Mouse (Mus musculus) liver, postnatal 0 days (tissue): Measurements from ENCODE around the gene Hist1h2af. TPM values are rescaled to one million over a fixed set of nuclear protein-coding genes. Genes with fewer than 3 reads are reported as not detected.

ENCODE experiments used
- ATAC-seq: fragments of 200-750 bp; cut with Nextera tagmentation; 2 replicates; pipeline ENCODE4 v1.8.0; 2017; ENCODE audit warnings: mild to moderate bottlenecking, moderate library complexity
- DNase-seq: peaks from one replicate; pipeline ENCODE4 v3.0.0-alpha.2; 2016
- H3K27ac ChIP-seq: fragments of 300-500 bp; sonication (generic); 2 replicates; pipeline ENCODE4 v1.5.1; 2014; ENCODE audit warnings: antibody characterized with exemption, moderate library complexity, mild to moderate bottlenecking, low read depth
- H3K27me3 ChIP-seq: fragments of 300-500 bp; sonication (generic); 2 replicates; pipeline ENCODE4 v1.6.1; 2014; ENCODE audit warnings: low read length, control low read depth, mixed read lengths; ENCODE audit not compliant: insufficient read depth
- H3K36me3 ChIP-seq: fragments of 300-500 bp; sonication (generic); replicated peaks from 2 replicates; pipeline ENCODE4 v1.6.1; 2014; ENCODE audit warnings: mild to moderate bottlenecking, control low read depth, low read length, moderate library complexity, mixed read lengths; ENCODE audit not compliant: insufficient read depth
- H3K4me1 ChIP-seq: fragments of 300-500 bp; sonication (generic); 2 replicates; pipeline ENCODE4 v1.6.1; 2014; ENCODE audit warnings: antibody characterized with exemption, mild to moderate bottlenecking, control low read depth; ENCODE audit not compliant: insufficient read depth
- H3K4me2 ChIP-seq: fragments of 300-500 bp; sonication (generic); 2 replicates; pipeline ENCODE4 v1.6.1; 2014; ENCODE audit warnings: low read depth, mild to moderate bottlenecking, low read length, moderate library complexity, mixed read lengths
- H3K4me3 ChIP-seq: fragments of 300-500 bp; sonication (generic); 2 replicates; pipeline ENCODE4 v1.5.1; 2014; ENCODE audit warnings: low read depth, low read length
- H3K9ac ChIP-seq: fragments of 300-500 bp; sonication (generic); replicated peaks from 2 replicates; pipeline ENCODE4 v1.6.1; 2014; ENCODE audit warnings: mild to moderate bottlenecking, moderate library complexity
- H3K9me3 ChIP-seq: fragments of 300-500 bp; sonication (generic); 2 replicates; pipeline ENCODE4 v1.6.1; 2016; ENCODE audit warnings: mild to moderate bottlenecking, control low read depth, low read length, mixed read lengths
- CTCF ChIP-seq: sonication (generic); IDR thresholded peaks from 2 replicates; pipeline ENCODE4 v1.5.1; 2016; ENCODE audit warnings: antibody characterized with exemption, low read depth
- EP300 ChIP-seq: IDR thresholded peaks from 2 replicates; pipeline ENCODE4 v1.6.1; 2016; ENCODE audit warnings: antibody characterized with exemption, low read depth, mild to moderate bottlenecking
- WGBS: fragments of 180-500 bp; shearing (Covaris S2); extraction: QIAGEN DNeasy Blood & Tissue Kit; methylation state at CpG from one replicate; pipeline ENCODE4 v1.1.7; 2014; ENCODE audit not compliant: insufficient replicate concordance; 5-methylcytosine and 5-hydroxymethylcytosine counted together
- polyA plus RNA-seq: library from polyadenylated mRNA; unstranded; fragments of >200 nt; fragmentation: Nextera tagmentation; extraction: Ambion mirVana; gene quantifications from 2 replicates; pipeline ENCODE4 v1.2.1, GENCODE M21; 2015

Hist1h2af gene
- polyA plus RNA-seq, 1 experiment from 2014 or later = 9.8 TPM

DNA sequence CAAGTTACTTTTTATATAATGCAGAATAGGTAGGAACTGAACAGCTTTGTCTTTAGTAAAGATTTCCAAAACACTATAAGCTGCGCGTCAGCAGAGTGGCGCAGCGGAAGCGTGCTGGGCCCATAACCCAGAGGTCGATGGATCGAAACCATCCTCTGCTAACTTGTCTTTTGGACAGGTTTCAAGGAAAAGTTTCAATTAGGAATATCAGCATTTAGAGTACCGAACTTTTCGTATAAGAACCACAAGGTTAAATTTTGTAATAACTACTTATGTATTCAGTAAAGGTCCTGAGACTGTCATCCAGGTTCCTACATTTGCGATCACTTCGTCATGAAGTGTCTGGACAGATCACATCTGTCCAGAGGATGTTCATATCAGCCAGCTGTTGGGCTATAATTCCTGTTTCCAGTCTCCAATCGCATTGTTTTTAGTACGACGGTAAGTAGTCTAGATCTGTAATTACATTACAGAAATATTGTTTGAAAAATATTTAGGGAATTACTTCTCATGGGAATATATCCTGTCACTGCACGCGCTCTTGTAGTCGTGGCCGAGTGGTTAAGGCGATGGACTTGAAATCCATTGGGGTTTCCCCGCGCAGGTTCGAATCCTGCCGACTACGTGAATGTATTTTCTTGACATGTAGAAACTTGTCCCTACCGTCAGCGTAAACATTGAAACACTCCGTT is 16.0 kb upstream of the Hist1h2af start:
- DNase-seq (peak; percentile 90), ATAC-seq (peak; percentile 86)
- Histone ChIP-seq H3K9me3 (no peaks in the 10 kb centered on the region), H3K4me3 (peak overlapping the region; percentile 52), H3K36me3 (no peaks in the 10 kb centered on the region), H3K9ac (peak overlapping the region; percentile 48; the same call in 1 of the 2 replicates), H3K4me2 (peak overlapping the region; percentile 73), H3K27me3 (no peaks in the 10 kb centered on the region), H3K4me1 (0 out of 2 replicates have a peak, but pooled peaks cover 6% of the 10 kb centered on the region), H3K27ac (peak overlapping the region; percentile 65)
- WGBS = under 1% methylated on average over 27 of the region's 27 CpGs
- peak; percentile 34 for TF ChIP-seq EP300
- TF ChIP-seq CTCF = no peak

DNA sequence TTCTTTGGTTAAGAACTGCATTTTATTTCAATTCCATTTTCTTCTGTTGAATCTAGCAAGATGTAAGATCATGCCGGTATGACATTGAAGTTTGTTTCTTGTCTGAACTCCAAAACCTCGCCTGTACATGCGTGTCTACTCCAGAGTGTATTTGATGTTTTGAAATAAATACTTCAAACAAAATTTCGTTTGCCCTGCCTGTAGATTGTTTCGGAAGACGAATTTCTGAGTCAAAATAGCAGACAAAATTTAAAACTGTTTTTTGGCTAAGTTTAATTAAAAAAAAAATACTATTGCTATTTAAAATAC is 15.5 kb upstream of the Hist1h2af start:
- Histone ChIP-seq H3K9ac (0 out of 2 replicates have a peak overlapping the region, but pooled peaks have one; percentile 16), H3K9me3 (no peaks in the 10 kb centered on the region), H3K4me2 (peak overlapping the region; percentile 73), H3K27ac (peak overlapping the region; percentile 61), H3K4me3 (peak overlapping the region; percentile 52), H3K27me3 (no peaks in the 10 kb centered on the region), H3K4me1 (0 out of 2 replicates have a peak, but pooled peaks cover 6% of the 10 kb centered on the region), H3K36me3 (no peaks in the 10 kb centered on the region)
- no peak for TF ChIP-seq CTCF
- TF ChIP-seq EP300 = no peak
- under 1% methylated on average over 6 of the region's 6 CpGs for WGBS
- no peak for DNase-seq
- ATAC-seq = peak; percentile 2; the same call in 1 of the 2 replicates

DNA sequence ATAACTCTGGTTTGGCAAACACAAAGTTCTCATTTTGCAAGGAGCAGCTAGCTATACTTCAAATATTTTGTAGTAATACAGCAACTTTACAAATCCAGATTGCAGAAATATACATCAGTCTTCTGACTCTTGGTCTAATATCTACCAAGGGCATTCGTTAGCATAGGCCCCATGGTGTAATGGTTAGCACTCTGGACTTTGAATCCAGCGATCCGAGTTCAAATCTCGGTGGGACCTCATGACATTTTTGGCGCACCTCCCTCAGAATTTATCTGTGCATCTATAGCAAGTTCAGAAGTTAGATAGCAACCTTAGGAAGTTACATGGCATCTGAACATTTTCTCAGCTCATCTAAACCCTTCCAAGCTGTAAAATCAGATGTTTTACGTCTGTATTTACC is 14.8 kb upstream of the Hist1h2af start:
- WGBS = 0% methylated on average over 6 of the region's 6 CpGs
- H3K27ac ChIP-seq = peak overlapping the region; percentile 53; the same call in 1 of the 2 replicates

DNA sequence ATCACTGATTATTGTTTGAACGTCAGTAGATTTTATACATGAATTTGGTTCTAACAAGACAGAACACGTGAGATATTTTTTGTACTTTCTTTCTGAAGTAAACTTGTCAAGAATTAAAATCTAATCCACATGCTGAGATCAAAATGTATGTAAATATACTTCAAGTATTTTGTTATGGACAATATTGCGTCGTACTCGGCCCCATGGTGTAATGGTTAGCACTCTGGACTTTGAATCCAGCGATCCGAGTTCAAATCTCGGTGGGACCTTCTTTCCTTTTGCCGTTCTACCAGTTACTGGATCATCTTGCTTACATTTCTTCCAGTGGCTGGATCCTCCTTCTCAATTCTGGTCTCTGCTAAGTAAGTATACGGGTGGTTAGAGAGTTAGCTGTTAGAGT is 14.3 kb upstream of the Hist1h2af start:
- under 1% methylated on average over 10 of the region's 10 CpGs for WGBS
- peak overlapping the region; percentile 52 for H3K4me3 ChIP-seq
- 0 out of 2 replicates have a peak, but pooled peaks cover 6% of the 10 kb centered on the region for H3K4me1 ChIP-seq
- H3K9me3 ChIP-seq = no peaks in the 10 kb centered on the region
- TF ChIP-seq CTCF = no peak
- 0 out of 2 replicates have a peak, but pooled peaks have one; percentile 24 for TF ChIP-seq EP300
- peak overlapping the region; percentile 73 for H3K4me2 ChIP-seq
- H3K27ac ChIP-seq = peak overlapping the region; percentile 53; the same call in 1 of the 2 replicates
- H3K36me3 ChIP-seq = no peaks in the 10 kb centered on the region
- no peaks in the 10 kb centered on the region for H3K27me3 ChIP-seq
- no peak overlapping the region for H3K9ac ChIP-seq
- DNase-seq (peak; percentile 84), ATAC-seq (peak; percentile 43)

More for the DNA sequence above, 14.8 kb upstream of the Hist1h2af start:
- Histone ChIP-seq H3K4me3 (peak overlapping the region; percentile 52), H3K27me3 (no peaks in the 10 kb centered on the region), H3K4me1 (0 out of 2 replicates have a peak, but pooled peaks cover 6% of the 10 kb centered on the region), H3K36me3 (no peaks in the 10 kb centered on the region), H3K9me3 (no peaks in the 10 kb centered on the region), H3K9ac (no peak overlapping the region), H3K4me2 (peak overlapping the region; percentile 73)
- peak; percentile 49 for ATAC-seq
- DNase-seq = peak; percentile 87
- TF ChIP-seq CTCF (no peak), EP300 (no peak; the same call in 1 of the 2 replicates)

DNA sequence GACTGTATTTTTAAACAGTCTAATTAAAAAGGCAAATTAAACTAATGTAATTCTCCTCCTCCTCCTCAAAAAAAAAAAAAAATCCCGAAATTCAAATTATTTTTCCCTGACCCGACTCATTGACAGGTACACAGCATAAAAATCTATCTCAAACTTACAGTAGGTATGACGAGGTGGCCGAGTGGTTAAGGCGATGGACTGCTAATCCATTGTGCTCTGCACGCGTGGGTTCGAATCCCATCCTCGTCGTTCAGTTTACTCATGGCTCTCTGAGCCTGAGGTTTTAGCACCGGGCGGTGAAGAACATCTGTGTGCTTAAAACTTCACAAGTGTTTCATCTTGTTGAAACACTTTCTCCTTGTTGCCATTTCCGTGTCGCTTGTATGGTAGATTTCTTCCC is 12.0 kb upstream of the Hist1h2af start:
- Histone ChIP-seq H3K4me2 (peak overlapping the region; percentile 45), H3K4me3 (no peak overlapping the region), H3K4me1 (peaks cover 12% of the 10 kb centered on the region), H3K27ac (no peak overlapping the region), H3K9ac (no peak overlapping the region), H3K27me3 (no peaks in the 10 kb centered on the region), H3K9me3 (no peaks in the 10 kb centered on the region), H3K36me3 (no peaks in the 10 kb centered on the region)
- ATAC-seq = no peak
- DNase-seq = peak; percentile 81
- no peak for TF ChIP-seq CTCF
- TF ChIP-seq EP300 = no peak
- 2% methylated on average over 14 of the region's 14 CpGs for WGBS

DNA sequence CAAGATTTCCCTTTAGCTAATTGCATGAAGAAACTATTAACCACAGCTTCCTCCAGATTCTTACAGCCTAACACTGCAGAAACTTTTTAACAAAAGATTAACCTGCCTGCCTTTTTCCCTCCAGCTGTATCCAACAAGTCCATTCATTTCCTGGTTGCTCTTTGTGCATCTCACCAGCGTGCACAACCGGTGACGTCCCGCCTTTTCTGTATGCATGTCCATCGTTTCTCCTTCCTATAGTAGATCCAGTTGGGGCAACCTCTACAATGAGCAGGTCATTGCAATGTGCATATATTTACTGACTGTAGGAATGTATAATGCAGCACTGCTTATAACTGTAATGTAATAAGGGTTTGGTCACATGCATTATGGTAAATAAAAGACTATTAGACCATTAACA is 9.7 kb upstream of the Hist1h2af start:
- TF ChIP-seq EP300 (no peak), CTCF (no peak)
- Histone ChIP-seq H3K4me1 (peaks cover 12% of the 10 kb centered on the region), H3K4me2 (no peak overlapping the region), H3K9me3 (no peaks in the 10 kb centered on the region), H3K9ac (no peak overlapping the region), H3K4me3 (no peak overlapping the region), H3K27ac (no peak overlapping the region), H3K36me3 (no peaks in the 10 kb centered on the region), H3K27me3 (no peaks in the 10 kb centered on the region)
- no peak for ATAC-seq
- WGBS = 54% methylated on average over 5 of the region's 5 CpGs
- no peak for DNase-seq
